Mouse (Mus musculus) CH12.LX (cell line): Measurements from ENCODE around the gene Fam234b. TPM values are rescaled to one million over a fixed set of nuclear protein-coding genes. Genes with fewer than 3 reads are reported as not detected.

Experiments used
- DNase-seq: peaks from one replicate; pipeline ENCODE4 v3.0.0-alpha.2; 2013; ENCODE audit errors: extremely low read depth
- H3K27ac ChIP-seq: 2 replicates; pipeline ENCODE4 v1.5.1; 2012; ENCODE audit warnings: low read depth, mild to moderate bottlenecking, control low read depth, moderate library complexity; ENCODE audit not compliant: insufficient read depth
- H3K27me3 ChIP-seq: replicated peaks from 2 replicates; pipeline ENCODE3; 2012; ENCODE audit warnings: inconsistent platforms
- H3K36me3 ChIP-seq, 2 experiments: replicated peaks in 1 of 2; 2 replicates each; pipeline versions ENCODE3 to v1.6.1; 2012; ENCODE audit warnings: inconsistent platforms in 1 of 2, low read length in 1 of 2, mild to moderate bottlenecking in 1 of 2, mixed read lengths in 1 of 2, moderate library complexity in 1 of 2; ENCODE audit not compliant: control insufficient read depth in 1 of 2, insufficient read depth in 1 of 2
- H3K4me1 ChIP-seq, 2 experiments: 2 replicates each; pipeline ENCODE4 v1.6.1; 2012; ENCODE audit warnings: inconsistent platforms in 1 of 2, moderate library complexity in 1 of 2; ENCODE audit not compliant: insufficient read depth in 2 of 2, control insufficient read depth in 1 of 2
- H3K4me2 ChIP-seq: 2 replicates; pipeline ENCODE4 v1.6.1; 2012; ENCODE audit warnings: low read depth, mild to moderate bottlenecking, control low read depth; ENCODE audit not compliant: poor library complexity, insufficient read depth, severe bottlenecking
- H3K4me3 ChIP-seq, 3 experiments: fragments of 150-350 bp in 1 of 3; sonication (generic) in 1 of 3; replicated peaks in 1 of 3; 2 replicates each; pipeline versions ENCODE3 to v1.5.1; 2011 to 2012; ENCODE audit warnings: low read depth in 2 of 3, low read length in 2 of 3, mild to moderate bottlenecking in 2 of 3, moderate library complexity in 2 of 3, control low read depth in 1 of 3, improper control_type of control experiment in 1 of 3, inconsistent platforms in 1 of 3, mixed read lengths in 1 of 3; ENCODE audit not compliant: poor library complexity in 1 of 3
- H3K79me2 ChIP-seq: replicated peaks from 2 replicates; pipeline ENCODE4 v1.6.1; 2012; ENCODE audit warnings: mild to moderate bottlenecking, moderate library complexity; ENCODE audit not compliant: control insufficient read depth, poor library complexity, insufficient read depth, severe bottlenecking; ENCODE audit errors: extremely low read depth
- H3K9ac ChIP-seq: 2 replicates; pipeline ENCODE4 v1.6.1; 2012; ENCODE audit warnings: low read depth, mild to moderate bottlenecking, control low read depth, moderate library complexity; ENCODE audit not compliant: insufficient read depth
- H3K9me3 ChIP-seq: replicated peaks from 2 replicates; pipeline ENCODE3; 2012; ENCODE audit warnings: low read length, inconsistent platforms, mixed read lengths
- CHD2 ChIP-seq: IDR thresholded peaks from 2 replicates; pipeline ENCODE4 v1.6.1; 2011; ENCODE audit warnings: low read length, improper control_type of control experiment
- E2F4 ChIP-seq: IDR thresholded peaks from 2 replicates; pipeline ENCODE4 v1.6.1; 2011; ENCODE audit warnings: low read depth, low read length, improper control_type of control experiment; ENCODE audit not compliant: insufficient replicate concordance
- ELF1 ChIP-seq: IDR thresholded peaks from 2 replicates; pipeline ENCODE4 v1.6.1; 2014; ENCODE audit warnings: low read depth, mild to moderate bottlenecking, inconsistent platforms, low read length, improper control_type of control experiment
- EP300 ChIP-seq: IDR thresholded peaks from 2 replicates; pipeline ENCODE4 v1.6.1; 2011; ENCODE audit warnings: low read length, improper control_type of control experiment
- IRF4 ChIP-seq: IDR thresholded peaks from 2 replicates; pipeline ENCODE4 v1.6.1; 2014; ENCODE audit warnings: low read depth, mild to moderate bottlenecking, inconsistent platforms, low read length, improper control_type of control experiment
- JUND ChIP-seq: conservative IDR thresholded peaks from 2 replicates; pipeline ENCODE4 v1.6.1; 2011; ENCODE audit warnings: low read depth, low read length, improper control_type of control experiment
- MAX ChIP-seq: IDR thresholded peaks from 2 replicates; pipeline ENCODE4 v1.6.1; 2011; ENCODE audit warnings: low read length, improper control_type of control experiment
- MXI1 ChIP-seq: IDR thresholded peaks from 2 replicates; pipeline ENCODE4 v1.6.1; 2011; ENCODE audit warnings: mild to moderate bottlenecking, low read depth, low read length, improper control_type of control experiment
- NELFE ChIP-seq: IDR thresholded peaks from 2 replicates; pipeline ENCODE4 v1.6.1; 2011; ENCODE audit warnings: low read depth, low read length, improper control_type of control experiment
- NRF1 ChIP-seq: IDR thresholded peaks from 2 replicates; pipeline ENCODE4 v1.6.1; 2014; ENCODE audit warnings: low read depth, mild to moderate bottlenecking, inconsistent platforms, low read length, improper control_type of control experiment, moderate library complexity
- PAX5 ChIP-seq: IDR thresholded peaks from 2 replicates; pipeline ENCODE4 v1.6.1; 2012; ENCODE audit warnings: low read length, inconsistent platforms, mixed read lengths
- RAD21 ChIP-seq: IDR thresholded peaks from 2 replicates; pipeline ENCODE4 v1.6.1; 2011; ENCODE audit warnings: low read depth, mild to moderate bottlenecking, low read length, improper control_type of control experiment, moderate library complexity
- RCOR1 ChIP-seq: conservative IDR thresholded peaks from 2 replicates; pipeline ENCODE4 v1.6.1; 2012; ENCODE audit warnings: low read depth, mild to moderate bottlenecking, inconsistent platforms, low read length, improper control_type of control experiment
- SIN3A ChIP-seq: IDR thresholded peaks from 2 replicates; pipeline ENCODE4 v1.6.1; 2012; ENCODE audit warnings: low read length, improper control_type of control experiment, inconsistent platforms
- SMC3 ChIP-seq: IDR thresholded peaks from 2 replicates; pipeline ENCODE4 v1.6.1; 2011; ENCODE audit warnings: low read depth, low read length, improper control_type of control experiment
- TBP ChIP-seq: conservative IDR thresholded peaks from 2 replicates; pipeline ENCODE4 v1.6.1; 2011; ENCODE audit warnings: low read depth, low read length, improper control_type of control experiment
- UBTF ChIP-seq: IDR thresholded peaks from 2 replicates; pipeline ENCODE4 v1.6.1; 2012; ENCODE audit warnings: low read depth, mild to moderate bottlenecking, inconsistent platforms, low read length, improper control_type of control experiment, moderate library complexity
- USF1 ChIP-seq: IDR thresholded peaks from 2 replicates; pipeline ENCODE4 v1.6.1; 2014; ENCODE audit warnings: low read depth, mild to moderate bottlenecking, inconsistent platforms, low read length, improper control_type of control experiment
- ZC3H11A ChIP-seq: IDR thresholded peaks from 2 replicates; pipeline ENCODE4 v1.6.1; 2012; ENCODE audit warnings: low read depth, mild to moderate bottlenecking, inconsistent platforms, low read length, improper control_type of control experiment
- ZKSCAN1 ChIP-seq: IDR thresholded peaks from 2 replicates; pipeline ENCODE4 v1.6.1; 2012; ENCODE audit warnings: low read depth, inconsistent platforms, low read length, improper control_type of control experiment, borderline replicate concordance
- ZMIZ1 ChIP-seq: IDR thresholded peaks from 2 replicates; pipeline ENCODE4 v1.6.1; 2012; ENCODE audit warnings: low read depth, mild to moderate bottlenecking, inconsistent platforms, low read length, improper control_type of control experiment
- ZNF384 ChIP-seq: IDR thresholded peaks from 2 replicates; pipeline ENCODE4 v1.6.1; 2012; ENCODE audit warnings: low read depth, low read length, improper control_type of control experiment, inconsistent platforms
- dilution Hi-C: fragments of 300-500 bp; cut with MboI; formaldehyde crosslinking; loops from 2 replicates; pipeline ENCODE4 v1.14.3; 2020; ENCODE audit warnings: low sequenced_read_pairs; ENCODE audit not compliant: extremely low pct_unique_long_range_greater_than_20kb, extremely low pct_ligation_motif_present
- in situ Hi-C: fragments of 300-500 bp; cut with MboI; formaldehyde crosslinking; loops from 3 replicates; pipeline ENCODE4 v1.14.3; 2019; ENCODE audit warnings: low sequenced_read_pairs, low pct_ligation_motif_present, low pct_unique_long_range_greater_than_20kb, mixed read lengths
- polyA plus RNA-seq: library from polyadenylated mRNA; unstranded; fragments of >175 nt; gene quantifications from 2 replicates; pipeline ENCODE4 v1.2.1, GENCODE M21; 2012; ENCODE audit warnings: low read depth; ENCODE audit not compliant: insufficient read length
- total RNA-seq, 2 experiments: library from RNA; depleted of rRNA; stranded (reverse); fragments of 300-350 nt in 1 of 2; fragments of >200 nt in 1 of 2; gene quantifications; 2 replicates each; pipeline ENCODE4 v1.2.3; 2012 to 2014

Fam234b gene
- total and polyA plus RNA-seq, 3 experiments, result 0.04 to 0.76 (median 0.20) TPM

DNA sequence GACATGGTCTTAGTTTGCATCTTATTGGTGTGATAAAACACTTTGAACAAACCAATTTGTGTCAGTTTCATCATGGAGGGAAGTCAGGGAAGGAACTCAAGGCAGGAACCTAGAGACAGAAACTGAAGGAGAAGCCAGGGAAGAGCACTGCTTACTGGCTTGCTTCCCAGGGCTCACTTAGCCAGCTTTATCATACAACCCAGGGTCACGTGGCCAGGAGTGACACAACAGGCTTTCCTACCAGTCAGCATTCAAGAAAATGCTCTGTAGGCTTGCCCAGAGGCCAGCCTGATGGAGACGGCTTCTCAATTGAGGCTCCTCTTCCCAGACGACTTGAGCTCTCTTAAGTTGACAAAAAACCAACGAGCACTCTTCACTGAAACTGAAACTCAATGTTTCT, 2.9 kb upstream of the Fam234b start:
- Histone ChIP-seq H3K4me3 (no peak overlapping the region), H3K4me1 (peaks cover 0 to 46% of the 10 kb centered on the region in 2 experiments; a peak in 2 of 4 replicates), H3K9ac (no peak overlapping the region)

DNA sequence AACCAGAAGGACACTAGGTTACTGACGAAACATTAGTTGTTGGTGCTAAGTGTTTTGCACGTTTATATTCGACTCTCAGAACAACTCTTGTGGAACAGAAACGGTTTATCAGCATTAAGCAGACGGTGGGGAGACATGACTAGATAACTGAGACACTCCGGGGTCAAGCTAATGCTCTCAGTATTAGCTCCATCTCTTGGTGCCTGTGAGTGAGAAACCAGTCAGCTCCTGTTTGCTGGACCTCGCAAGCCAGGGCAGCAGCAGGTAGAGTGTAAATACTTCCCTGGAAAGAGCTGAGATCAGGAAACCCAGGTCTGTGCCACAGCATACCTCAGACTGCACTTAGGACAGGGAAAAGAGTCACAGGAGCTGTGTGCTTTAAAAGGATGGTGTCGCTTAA, 1.1 kb upstream of the Fam234b start:
- in situ Hi-C loops, result no loop called here
- Histone ChIP-seq H3K4me2 (no peak overlapping the region), H3K9me3 (no peaks in the 10 kb centered on the region), H3K4me1 (peaks cover 0 to 37% of the 10 kb centered on the region in 2 experiments; a peak in 2 of 4 replicates), H3K79me2 (no peaks in the 10 kb centered on the region), H3K36me3 (no peaks in the 10 kb centered on the region), H3K4me3 (no peak overlapping the region), H3K27me3 (no peaks in the 10 kb centered on the region), H3K9ac (no peak overlapping the region), H3K27ac (no peak overlapping the region)
- TF ChIP-seq ZKSCAN1 (no peak), MXI1 (no peak), MAX (no peak), USF1 (no peak), NRF1 (no peak), ELF1 (no peak), TBP (no peak), EP300 (no peak), PAX5 (no peak), ZC3H11A (no peak), E2F4 (no peak), CHD2 (no peak), ZMIZ1 (no peak), ZNF384 (no peak)
- DNase-seq, result no peak
- dilution Hi-C loops, result no loop called here

More for the DNA sequence above, 2.9 kb upstream of the Fam234b start:
- H3K9me3 ChIP-seq, result no peaks in the 10 kb centered on the region
- no peaks in the 10 kb centered on the region for H3K36me3 ChIP-seq
- no peaks in the 10 kb centered on the region for H3K27me3 ChIP-seq
- no peaks in the 10 kb centered on the region for H3K79me2 ChIP-seq
- dilution Hi-C loops (no loop called here), in situ Hi-C loops (no loop called here)
- DNase-seq, result no peak
- no peak overlapping the region for H3K27ac ChIP-seq
- TF ChIP-seq SMC3 (no peak), SIN3A (no peak), RCOR1 (no peak), ZNF384 (no peak), NELFE (no peak), JUND (no peak), IRF4 (no peak), RAD21 (no peak), USF1 (no peak), UBTF (no peak)
- H3K4me2 ChIP-seq, result no peak overlapping the region
